Mouse (Mus musculus) forebrain, embryonic 16.5 days (tissue): ENCODE results near the gene Olfr380. TPM values are rescaled to one million over a fixed set of nuclear protein-coding genes. Genes with fewer than 3 reads are reported as not detected.

Source experiments
- ATAC-seq: fragments of 200-750 bp; cut with Nextera tagmentation; 2 replicates; pipeline ENCODE4 v1.8.0; 2017; ENCODE audit warnings: mild to moderate bottlenecking, moderate library complexity
- H3K27ac ChIP-seq: fragments of 300-500 bp; sonication (generic); 2 replicates; pipeline ENCODE4 v1.5.1; 2014; ENCODE audit warnings: low read length, control low read depth
- H3K27me3 ChIP-seq: fragments of 300-500 bp; sonication (generic); replicated peaks from 2 replicates; pipeline ENCODE4 v1.6.1; 2014; ENCODE audit warnings: low read length; ENCODE audit not compliant: control insufficient read depth, insufficient read depth
- H3K36me3 ChIP-seq: fragments of 300-500 bp; sonication (generic); 2 replicates; pipeline ENCODE4 v1.6.1; 2014; ENCODE audit not compliant: control insufficient read depth, insufficient read depth
- H3K4me1 ChIP-seq: fragments of 300-500 bp; sonication (generic); replicated peaks from 2 replicates; pipeline ENCODE4 v1.6.1; 2014; ENCODE audit warnings: low read length; ENCODE audit not compliant: control insufficient read depth, insufficient read depth
- H3K4me2 ChIP-seq: fragments of 300-500 bp; sonication (generic); 2 replicates; pipeline ENCODE4 v1.6.1; 2014; ENCODE audit warnings: mild to moderate bottlenecking, low read length, control low read depth
- H3K4me3 ChIP-seq: fragments of 300-500 bp; sonication (generic); replicated peaks from 2 replicates; pipeline ENCODE4 v1.5.1; 2014; ENCODE audit warnings: mild to moderate bottlenecking, low read length, control low read depth
- H3K9ac ChIP-seq: fragments of 300-500 bp; sonication (generic); replicated peaks from 2 replicates; pipeline ENCODE4 v1.6.1; 2014; ENCODE audit warnings: low read depth, low read length, control low read depth
- H3K9me3 ChIP-seq: fragments of 300-500 bp; sonication (generic); 2 replicates; pipeline ENCODE4 v1.6.1; 2016; ENCODE audit warnings: low read length; ENCODE audit not compliant: control insufficient read depth
- WGBS: fragments of 180-500 bp; shearing (Covaris S2); extraction: QIAGEN DNeasy Blood & Tissue Kit; methylation state at CpG from one replicate; pipeline ENCODE4 v1.1.7; 2014; 5-methylcytosine and 5-hydroxymethylcytosine counted together
- polyA plus RNA-seq: library from polyadenylated mRNA; unstranded; fragments of >200 nt; fragmentation: Nextera tagmentation; extraction: Ambion mirVana; gene quantifications from 2 replicates; pipeline ENCODE4 v1.2.1, GENCODE M21; 2015

The Olfr380 gene
- polyA plus RNA-seq: not detected in 2 replicates

GRCm38 (mm10) chr11:73457408-73457807 is at the start of gene Olfr380:
Gene Olfr380, minus strand, starts transcription at chr11:73457508.
- H3K36me3 ChIP-seq: no peaks in the 10 kb centered on the region
- H3K4me1 ChIP-seq: no peaks in the 10 kb centered on the region
- H3K9me3 ChIP-seq: 0 out of 2 replicates have a peak, but pooled peaks cover under 1% of the 10 kb centered on the region
- H3K4me2 ChIP-seq: no peak within 1 kb of the TSS
- H3K27me3 ChIP-seq: no peaks in the 10 kb centered on the region
- no peak for ATAC-seq
- H3K9ac ChIP-seq: no peak within 1 kb of the TSS
- H3K27ac ChIP-seq: no peak within 1 kb of the TSS
- no peak within 1 kb of the TSS for H3K4me3 ChIP-seq
- WGBS: 90% methylated on average over 1 of the region's 1 CpGs

- ATAC-seq: no peak
- H3K27ac ChIP-seq: no peak within 1 kb of the TSS
- H3K4me3 ChIP-seq: no peak within 1 kb of the TSS
- no peak within 1 kb of the TSS for H3K4me2 ChIP-seq
- no peak within 1 kb of the TSS for H3K9ac ChIP-seq
- no peaks in the 10 kb centered on the region for H3K36me3 ChIP-seq
- H3K9me3 ChIP-seq: no peaks in the 10 kb centered on the region
- H3K27me3 ChIP-seq: no peaks in the 10 kb centered on the region
- no peaks in the 10 kb centered on the region for H3K4me1 ChIP-seq
Observed at GRCm38 (mm10) chr11:73491503-73491902, 34.2 kb upstream of the Olfr380 start, which contains the start of gene Olfr381. Gene Olfr381, minus strand, starts transcription at chr11:73491603.

GRCm38 (mm10) chr11:73428377-73428776 is 28.9 kb downstream of the Olfr380 start, which contains the start of gene Olfr378:
Gene Olfr378, minus strand, starts transcription at chr11:73428477.
- H3K4me1 ChIP-seq: no peaks in the 10 kb centered on the region
- no peaks in the 10 kb centered on the region for H3K36me3 ChIP-seq
- peaks cover 10% of the 10 kb centered on the region; the same call in 1 of the 2 replicates for H3K9me3 ChIP-seq
- WGBS: 96% methylated on average over 1 of the region's 1 CpGs
- no peak for ATAC-seq
- no peak within 1 kb of the TSS for H3K9ac ChIP-seq
- H3K4me3 ChIP-seq: no peak within 1 kb of the TSS
- H3K27me3 ChIP-seq: no peaks in the 10 kb centered on the region
- H3K27ac ChIP-seq: no peak within 1 kb of the TSS
- H3K4me2 ChIP-seq: no peak within 1 kb of the TSS

Other genes with a start within 250 kb of the Olfr380 start
- not detected in 2 replicates for gene Trpv1, start 223.2 kb downstream of the Olfr380 start, polyA plus RNA-seq
- gene Trpv3, start 190.1 kb downstream of the Olfr380 start, polyA plus RNA-seq: 0.06 TPM in 1 of 2 replicates, not detected in the other
- gene Aspa, start 127.9 kb downstream of the Olfr380 start, polyA plus RNA-seq: 0.77 and 1.3 TPM in 2 replicates
- gene Gm49340, start 127.8 kb downstream of the Olfr380 start, polyA plus RNA-seq: not detected in 2 replicates
- gene Spata22, start 127.8 kb downstream of the Olfr380 start, polyA plus RNA-seq: not detected in 2 replicates
- not detected in 2 replicates for gene Olfr20, start 106.7 kb downstream of the Olfr380 start, polyA plus RNA-seq
- gene Olfr376, start 86.3 kb downstream of the Olfr380 start, polyA plus RNA-seq: not detected in 2 replicates
- not detected in 2 replicates for gene Olfr1, start 57.9 kb downstream of the Olfr380 start, polyA plus RNA-seq
- not detected in 2 replicates for gene Olfr378, start 29.0 kb downstream of the Olfr380 start, polyA plus RNA-seq
- not detected in 2 replicates for gene Olfr381, start 34.1 kb upstream of the Olfr380 start, polyA plus RNA-seq
- gene Olfr382, start 59.7 kb upstream of the Olfr380 start, polyA plus RNA-seq: not detected in 2 replicates
- not detected in 2 replicates for gene Olfr385, start 135.5 kb upstream of the Olfr380 start, polyA plus RNA-seq
- gene Olfr384, start 141.1 kb upstream of the Olfr380 start, polyA plus RNA-seq: not detected in 2 replicates
- not detected in 2 replicates for gene Zfp735, start 231.3 kb upstream of the Olfr380 start, polyA plus RNA-seq